Mouse (Mus musculus) brain, embryonic 18.5 days (tissue): ENCODE data around the gene Hoxb2.

ENCODE experiments used
- DNase-seq: peaks from one replicate; pipeline ENCODE4 v3.0.0-alpha.2; 2012; ENCODE audit warnings: low read depth, low spot score

Gene Hoxb2

GRCm38 (mm10) chr11:96350341-96350624, at the start of gene Hoxb2:
TSS of gene Hoxb2 (plus strand) at chr11:96350525.
- DNase-seq: no peak

GRCm38 (mm10) chr11:96301064-96301431, 49.3 kb upstream of the Hoxb2 start:
- DNase-seq: no peak

- no peak for DNase-seq
These were observed 48.5 kb upstream of the Hoxb2 start for GRCm38 (mm10) chr11:96301837-96302236.

- DNase-seq: no peak
These were observed 47.8 kb upstream of the Hoxb2 start for GRCm38 (mm10) chr11:96302381-96303150.

- no peak for DNase-seq
These were observed 46.9 kb upstream of the Hoxb2 start, which contains the start of gene Hoxb5 for GRCm38 (mm10) chr11:96303151-96304099. TSS of gene Hoxb5 (plus strand) at chr11:96303336.

- no peak for DNase-seq
These were observed 45.7 kb upstream of the Hoxb2 start for GRCm38 (mm10) chr11:96304381-96305195.

- DNase-seq: no peak
These were observed 44.7 kb upstream of the Hoxb2 start for GRCm38 (mm10) chr11:96305505-96306182.

- no peak for DNase-seq
These were observed 44.0 kb upstream of the Hoxb2 start for GRCm38 (mm10) chr11:96306183-96306907.

- no peak for DNase-seq
These were observed 43.4 kb upstream of the Hoxb2 start for GRCm38 (mm10) chr11:96306908-96307269.

GRCm38 (mm10) chr11:96308763-96309162, 41.6 kb upstream of the Hoxb2 start:
- DNase-seq: no peak

GRCm38 (mm10) chr11:96309288-96309687, 41.0 kb upstream of the Hoxb2 start:
- DNase-seq: no peak

GRCm38 (mm10) chr11:96310183-96310938, 40.0 kb upstream of the Hoxb2 start:
- no peak for DNase-seq

GRCm38 (mm10) chr11:96311097-96311496, 39.2 kb upstream of the Hoxb2 start:
- DNase-seq: no peak

GRCm38 (mm10) chr11:96311520-96312417, 38.6 kb upstream of the Hoxb2 start:
- DNase-seq: no peak

GRCm38 (mm10) chr11:96313134-96313533, 37.2 kb upstream of the Hoxb2 start:
- no peak for DNase-seq

- no peak for DNase-seq
These were observed 36.4 kb upstream of the Hoxb2 start for GRCm38 (mm10) chr11:96313806-96314428.

- no peak for DNase-seq
These were observed 35.5 kb upstream of the Hoxb2 start for GRCm38 (mm10) chr11:96314671-96315343.

- DNase-seq: no peak
These were observed 35.0 kb upstream of the Hoxb2 start for GRCm38 (mm10) chr11:96315344-96315681.
